In genomic region chr6:52987391-52987790, GRCm38 (mm10) we compare ENCODE assay signal across 9 mouse cellular contexts.
A peak's percentile ranks its signal among the peaks of the same experiment; 100 is the strongest.
DNase-seq lines count a peak whose midpoint lies in the region; ATAC-seq and TF ChIP-seq lines count a peak whose summit lies in the region.
"Had no signal": no experiment of that assay in that cellular context is flagged by ENCODE, and none has a peak within 500 bp of the region (broad histone marks: within the 10 kb centered on the region; RNA-seq: fewer than 3 reads in every experiment).

No protein-coding gene starts in this region.

- no peak for TF ChIP-seq EP300 in ES-Bruce4 (IDR thresholded peaks at IDR 0.05; ENCODE audit: insufficient read depth, low read depth, low read length)

- peak; percentile 52 for DNase-seq in intestine, embryonic 14.5 days (ENCODE audit: low spot score)
- peak; percentile 54 for DNase-seq in A20 (ENCODE audit: low read depth, low spot score)
- no peak for DNase-seq in lung, adult 2 months

- no peak overlapping the region for H3K4me3 ChIP-seq in intestine, embryonic 14.5 days (ENCODE audit: low read depth, low read length)
- no peak overlapping the region for H3K4me3 ChIP-seq in intestine, embryonic 15.5 days (replicated peaks)
- no peak overlapping the region for H3K4me3 ChIP-seq in ES-Bruce4 (ENCODE audit: low read depth, low read length)
- no peak overlapping the region for H3K4me3 ChIP-seq in cortical plate, adult 2 months (ENCODE audit: insufficient read depth, low read length)
- no peak overlapping the region for H3K4me3 ChIP-seq in lung, adult 2 months (replicated peaks; ENCODE audit: extremely low read depth, low read depth, low read length)
- H3K4me3 ChIP-seq: erythroblast, embryonic 14.5 days; lung, embryonic 15.5 days had no signal

- no peaks in the 10 kb centered on the region for H3K36me3 ChIP-seq in intestine, embryonic 14.5 days (ENCODE audit: control insufficient read depth, insufficient read depth, low read length)
- H3K36me3 ChIP-seq in intestine, embryonic 15.5 days = no peaks in the 10 kb centered on the region
- no peaks in the 10 kb centered on the region for H3K36me3 ChIP-seq in ES-Bruce4 (ENCODE audit: control insufficient read depth, insufficient read depth, low read length, poor library complexity, severe bottlenecking)
- H3K36me3 ChIP-seq: lung, embryonic 15.5 days had no signal

- H3K9ac ChIP-seq in intestine, embryonic 14.5 days (ENCODE audit: low read length) = no peak overlapping the region
- no peak overlapping the region for H3K9ac ChIP-seq in intestine, embryonic 15.5 days
- H3K9ac ChIP-seq in ES-Bruce4 (ENCODE audit: low read depth, poor library complexity, severe bottlenecking) = no peak overlapping the region
- H3K9ac ChIP-seq: lung, embryonic 15.5 days had no signal

- no peaks in the 10 kb centered on the region for H3K9me3 ChIP-seq in intestine, embryonic 14.5 days (ENCODE audit: control insufficient read depth, low read length)
- no peaks in the 10 kb centered on the region for H3K9me3 ChIP-seq in intestine, embryonic 15.5 days
- H3K9me3 ChIP-seq in ES-Bruce4 (replicated peaks; ENCODE audit: control insufficient read depth, insufficient read depth, low read length, poor library complexity, severe bottlenecking) = no peaks in the 10 kb centered on the region
- H3K9me3 ChIP-seq: lung, embryonic 15.5 days had no signal

- no peak overlapping the region for H3K27ac ChIP-seq in intestine, embryonic 14.5 days (ENCODE audit: low read depth)
- no peak overlapping the region for H3K27ac ChIP-seq in intestine, embryonic 15.5 days
- H3K27ac ChIP-seq in ES-Bruce4 (ENCODE audit: insufficient read depth, low read length) = no peak overlapping the region
- no peak overlapping the region for H3K27ac ChIP-seq in cortical plate, adult 2 months (ENCODE audit: insufficient read depth, low read length)
- H3K27ac ChIP-seq: lung, embryonic 15.5 days had no signal

- 56% methylated on average over 4 of the region's 4 CpGs for WGBS in intestine, embryonic 14.5 days
- 60% methylated on average over 4 of the region's 4 CpGs for WGBS in intestine, embryonic 15.5 days
- 56% methylated on average over 4 of the region's 4 CpGs for WGBS in lung, adult 2 months

- no peak for ATAC-seq in intestine, embryonic 14.5 days (replicated peaks; ENCODE audit: low FRiP score, low TSS enrichment, low read depth)
- no peak for ATAC-seq in intestine, embryonic 15.5 days
- no peak; the same call in 1 of the 2 replicates for ATAC-seq in granulocyte monocyte progenitor cell, adult 5-6 weeks (replicated peaks; ENCODE audit: poor library complexity, severe bottlenecking)

- TF ChIP-seq CTCF in ES-Bruce4 (IDR thresholded peaks at IDR 0.05; ENCODE audit: low read depth, low read length) = peak; percentile 49
- peak; percentile 65 for TF ChIP-seq CTCF in cortical plate, adult 2 months (IDR thresholded peaks at IDR 0.05; ENCODE audit: extremely low read depth, insufficient read depth, low read length)
- TF ChIP-seq CTCF in lung, adult 2 months (IDR thresholded peaks at IDR 0.05; ENCODE audit: insufficient read depth, low read length) = peak; percentile 64

- H3K4me1 ChIP-seq in intestine, embryonic 14.5 days (replicated peaks; ENCODE audit: control insufficient read depth, insufficient read depth, low read length) = no peaks in the 10 kb centered on the region
- H3K4me1 ChIP-seq in intestine, embryonic 15.5 days (replicated peaks) = no peaks in the 10 kb centered on the region
- no peaks in the 10 kb centered on the region for H3K4me1 ChIP-seq in ES-Bruce4 (ENCODE audit: control insufficient read depth, insufficient read depth, low read length)
- H3K4me1 ChIP-seq in cortical plate, adult 2 months (ENCODE audit: control insufficient read depth, insufficient read depth, low read length) = no peaks in the 10 kb centered on the region
- no peaks in the 10 kb centered on the region for H3K4me1 ChIP-seq in lung, adult 2 months (ENCODE audit: control insufficient read depth, insufficient read depth, low read length)
- H3K4me1 ChIP-seq: lung, embryonic 15.5 days had no signal

- TF ChIP-seq POLR2A in ES-Bruce4 (IDR thresholded peaks at IDR 0.05; ENCODE audit: insufficient read depth, low read length) = no peak
- TF ChIP-seq POLR2A in cortical plate, adult 2 months (IDR thresholded peaks at IDR 0.05; ENCODE audit: extremely low read depth, insufficient read depth, low read length) = no peak
- no peak for TF ChIP-seq POLR2A in lung, adult 2 months (IDR thresholded peaks at IDR 0.05; ENCODE audit: borderline replicate concordance, extremely low read depth, low read depth, low read length)

- H3K27me3 ChIP-seq in intestine, embryonic 14.5 days (replicated peaks; ENCODE audit: control insufficient read depth, insufficient read depth, low read length) = no peaks in the 10 kb centered on the region
- H3K27me3 ChIP-seq in intestine, embryonic 15.5 days (replicated peaks) = no peaks in the 10 kb centered on the region
- H3K27me3 ChIP-seq in ES-Bruce4 (ENCODE audit: control insufficient read depth, insufficient read depth, low read length, poor library complexity, severe bottlenecking) = no peaks in the 10 kb centered on the region

- H3K4me2 ChIP-seq in intestine, embryonic 14.5 days (ENCODE audit: low read length) = no peak overlapping the region
- no peak overlapping the region for H3K4me2 ChIP-seq in intestine, embryonic 15.5 days (replicated peaks)
- H3K4me2 ChIP-seq: lung, embryonic 15.5 days had no signal
